Mouse (Mus musculus) midbrain, postnatal 0 days (tissue): ENCODE data around the gene Bcl3. TPM values are rescaled to one million over a fixed set of nuclear protein-coding genes. Genes with fewer than 3 reads are reported as not detected.
A peak's percentile ranks its signal among the peaks of the same experiment; 100 is the strongest.

Experiments used
- ATAC-seq: fragments of 200-750 bp; cut with Nextera tagmentation; 2 replicates; pipeline ENCODE4 v1.8.0; 2017; ENCODE audit warnings: moderate number of reproducible peaks, mild to moderate bottlenecking, moderate TSS enrichment, moderate library complexity; ENCODE audit not compliant: low FRiP score
- DNase-seq: peaks from one replicate; pipeline ENCODE4 v3.0.0-alpha.2; 2015; ENCODE audit warnings: low spot score
- H3K27ac ChIP-seq: fragments of 300-500 bp; sonication (generic); 2 replicates; pipeline ENCODE4 v1.5.1; 2014; ENCODE audit warnings: low read depth, mild to moderate bottlenecking, low read length, mixed read lengths
- H3K27me3 ChIP-seq: fragments of 300-500 bp; sonication (generic); 2 replicates; pipeline ENCODE4 v1.6.1; 2014; ENCODE audit warnings: low read length, control low read depth, mixed read lengths; ENCODE audit not compliant: insufficient read depth
- H3K36me3 ChIP-seq: fragments of 300-500 bp; sonication (generic); 2 replicates; pipeline ENCODE4 v1.6.1; 2014; ENCODE audit warnings: low read length, control low read depth, mixed read lengths; ENCODE audit not compliant: insufficient read depth
- H3K4me1 ChIP-seq: fragments of 300-500 bp; sonication (generic); 2 replicates; pipeline ENCODE4 v1.6.1; 2014; ENCODE audit warnings: mild to moderate bottlenecking, control low read depth, antibody characterized with exemption, low read length, mixed read lengths; ENCODE audit not compliant: insufficient read depth
- H3K4me2 ChIP-seq: fragments of 300-500 bp; sonication (generic); 2 replicates; pipeline ENCODE4 v1.6.1; 2014; ENCODE audit warnings: low read depth, mild to moderate bottlenecking, low read length, mixed read lengths; ENCODE audit not compliant: poor library complexity, severe bottlenecking
- H3K4me3 ChIP-seq: fragments of 300-500 bp; sonication (generic); 2 replicates; pipeline ENCODE4 v1.5.1; 2014; ENCODE audit warnings: low read depth, mild to moderate bottlenecking, low read length, moderate library complexity
- H3K9ac ChIP-seq: fragments of 300-500 bp; sonication (generic); replicated peaks from 2 replicates; pipeline ENCODE4 v1.6.1; 2014; ENCODE audit warnings: mild to moderate bottlenecking, low read length, moderate library complexity, mixed read lengths; ENCODE audit not compliant: poor library complexity, severe bottlenecking
- H3K9me3 ChIP-seq: fragments of 300-500 bp; sonication (generic); 2 replicates; pipeline ENCODE4 v1.6.1; 2016; ENCODE audit warnings: low read length, control low read depth
- CTCF ChIP-seq: IDR thresholded peaks from 2 replicates; pipeline ENCODE4 v1.5.1; 2016; ENCODE audit warnings: antibody characterized with exemption, mild to moderate bottlenecking
- WGBS: fragments of 180-500 bp; shearing (Covaris S2); extraction: QIAGEN DNeasy Blood & Tissue Kit; methylation state at CpG from one replicate; pipeline ENCODE4 v1.1.7; 2014; 5-methylcytosine and 5-hydroxymethylcytosine counted together
- polyA plus RNA-seq: library from polyadenylated mRNA; unstranded; fragments of >200 nt; fragmentation: Nextera tagmentation; extraction: Ambion mirVana; gene quantifications from 2 replicates; pipeline ENCODE4 v1.2.1, GENCODE M21; 2015
- total RNA-seq: library from RNA; depleted of rRNA; stranded (reverse); fragments of >200 nt; gene quantifications from 2 replicates; pipeline ENCODE4 v1.2.3, GENCODE M21; 2014

Gene Bcl3
- total and polyA plus RNA-seq, 2 experiments from 2014 or later: 0.55 to 0.93 TPM

- ATAC-seq: peak; percentile 45
- TF ChIP-seq CTCF: no peak
- Histone ChIP-seq H3K9me3 (no peaks in the 10 kb centered on the region), H3K4me2 (peak overlapping the region; percentile 80), H3K27ac (no peak overlapping the region), H3K27me3 (peaks cover 11% of the 10 kb centered on the region), H3K9ac (peak overlapping the region; percentile 56), H3K4me1 (peaks cover 6% of the 10 kb centered on the region; the same call in 1 of the 2 replicates), H3K4me3 (peak overlapping the region; percentile 43), H3K36me3 (no peaks in the 10 kb centered on the region)
- peak; percentile 52 for DNase-seq
- 3% methylated on average over 28 of the region's 28 CpGs for WGBS
Measured at GRCm38 (mm10) chr7:19816224-19816771, 6.3 kb downstream of the Bcl3 start.

GRCm38 (mm10) chr7:19815296-19816223 is 7.0 kb downstream of the Bcl3 start:
- H3K27me3 ChIP-seq: peaks cover 16% of the 10 kb centered on the region
- 17% methylated on average over 17 of the region's 17 CpGs for WGBS
- DNase-seq (peak; percentile 15), ATAC-seq (peak; percentile 33; the same call in 1 of the 2 replicates)
- H3K4me3 ChIP-seq: peak overlapping the region; percentile 43
- H3K4me2 ChIP-seq: peak overlapping the region; percentile 80
- no peaks in the 10 kb centered on the region for H3K36me3 ChIP-seq
- H3K4me1 ChIP-seq: peaks cover 9% of the 10 kb centered on the region; the same call in 1 of the 2 replicates
- H3K9me3 ChIP-seq: no peaks in the 10 kb centered on the region
- H3K9ac ChIP-seq: peak overlapping the region; percentile 56
- no peak for TF ChIP-seq CTCF
- H3K27ac ChIP-seq: no peak overlapping the region

- Histone ChIP-seq H3K4me2 (no peak overlapping the region), H3K4me3 (no peak overlapping the region), H3K9me3 (no peaks in the 10 kb centered on the region), H3K4me1 (peaks cover 16% of the 10 kb centered on the region; the same call in 1 of the 2 replicates), H3K27ac (no peak overlapping the region), H3K9ac (no peak overlapping the region), H3K36me3 (no peaks in the 10 kb centered on the region), H3K27me3 (peaks cover 30% of the 10 kb centered on the region)
- ATAC-seq (no peak), DNase-seq (no peak)
- TF ChIP-seq CTCF: no peak
- WGBS: 85% methylated on average over 6 of the region's 6 CpGs
Measured at GRCm38 (mm10) chr7:19813579-19814122, 8.9 kb downstream of the Bcl3 start.

GRCm38 (mm10) chr7:19813161-19813560 is 9.4 kb downstream of the Bcl3 start:
- ATAC-seq: no peak
- no peak for DNase-seq
- 92% methylated on average over 4 of the region's 4 CpGs for WGBS
- no peaks in the 10 kb centered on the region for H3K9me3 ChIP-seq
- no peak overlapping the region for H3K27ac ChIP-seq
- no peak overlapping the region for H3K4me2 ChIP-seq
- H3K4me3 ChIP-seq: no peak overlapping the region
- no peak overlapping the region for H3K9ac ChIP-seq
- H3K36me3 ChIP-seq: no peaks in the 10 kb centered on the region
- no peak for TF ChIP-seq CTCF
- H3K4me1 ChIP-seq: peaks cover 16% of the 10 kb centered on the region; the same call in 1 of the 2 replicates
- H3K27me3 ChIP-seq: peaks cover 32% of the 10 kb centered on the region

GRCm38 (mm10) chr7:19811114-19811513 is 11.5 kb downstream of the Bcl3 start:
- peaks cover 32% of the 10 kb centered on the region for H3K27me3 ChIP-seq
- WGBS: 6% methylated on average over 22 of the region's 22 CpGs

More at GRCm38 (mm10) chr7:19811114-19811513, 11.5 kb downstream of the Bcl3 start:
- Histone ChIP-seq H3K4me1 (peaks cover 10% of the 10 kb centered on the region; the same call in 1 of the 2 replicates), H3K36me3 (no peaks in the 10 kb centered on the region), H3K27ac (no peak overlapping the region), H3K4me2 (peak overlapping the region; percentile 56), H3K4me3 (peak overlapping the region; percentile 28), H3K9me3 (no peaks in the 10 kb centered on the region), H3K9ac (no peak overlapping the region)
- TF ChIP-seq CTCF: no peak
- ATAC-seq (no peak), DNase-seq (peak; percentile 29)
